Mouse (Mus musculus) cerebellum, postnatal 36 days (tissue): ENCODE results near the gene Vamp9.
A peak's percentile ranks its signal among the peaks of the same experiment; 100 is the strongest.

Experiments
- DNase-seq, 2 experiments: peaks; one replicate each; pipeline ENCODE4 v3.0.0; 2021 to 2022; ENCODE audit warnings: mixed read lengths in 2 of 2

The Vamp9 gene

GRCm38 (mm10) chr5:99941776-99942502 lies 35.9 kb downstream of the Vamp9 start:
- DNase-seq: no peak

DNA sequence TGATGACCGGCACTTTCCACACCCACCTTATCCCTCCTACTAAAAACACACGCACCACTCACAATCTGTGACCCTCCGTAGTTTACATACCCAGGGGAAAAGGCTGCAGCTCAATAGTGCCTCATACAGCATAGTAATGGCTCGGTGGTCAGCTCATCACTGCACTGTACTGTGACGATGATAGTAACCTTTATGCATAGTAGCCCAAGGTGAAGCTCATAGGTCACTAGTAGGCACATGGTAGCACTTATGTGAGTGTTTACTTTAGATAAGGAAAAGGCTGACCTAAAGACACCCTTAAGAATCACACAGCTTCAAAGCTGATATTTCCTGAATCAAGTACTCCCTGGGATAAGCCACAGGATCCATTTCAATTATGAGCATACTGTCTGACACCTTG lies 46.5 kb downstream of the Vamp9 start:
- no peak for DNase-seq

DNA sequence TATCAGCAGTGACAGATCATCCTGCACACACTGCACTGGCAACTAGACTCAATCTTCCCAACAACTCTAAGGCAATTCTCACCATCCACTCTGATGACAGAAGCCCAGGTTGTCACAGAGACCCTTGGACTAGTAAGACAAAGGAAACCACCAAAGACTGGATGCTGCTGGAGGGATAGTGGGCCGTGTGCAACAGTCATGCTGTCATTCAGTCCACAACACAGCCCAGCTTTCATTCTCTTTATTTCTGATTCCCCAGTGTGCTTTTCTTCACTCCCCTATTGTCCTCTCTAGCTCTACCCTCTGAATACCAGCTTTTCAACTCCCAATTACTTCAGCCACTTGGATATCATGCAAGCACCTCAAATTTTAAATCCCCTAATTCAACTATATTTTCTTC lies 47.8 kb downstream of the Vamp9 start:
- no peak for DNase-seq

DNA sequence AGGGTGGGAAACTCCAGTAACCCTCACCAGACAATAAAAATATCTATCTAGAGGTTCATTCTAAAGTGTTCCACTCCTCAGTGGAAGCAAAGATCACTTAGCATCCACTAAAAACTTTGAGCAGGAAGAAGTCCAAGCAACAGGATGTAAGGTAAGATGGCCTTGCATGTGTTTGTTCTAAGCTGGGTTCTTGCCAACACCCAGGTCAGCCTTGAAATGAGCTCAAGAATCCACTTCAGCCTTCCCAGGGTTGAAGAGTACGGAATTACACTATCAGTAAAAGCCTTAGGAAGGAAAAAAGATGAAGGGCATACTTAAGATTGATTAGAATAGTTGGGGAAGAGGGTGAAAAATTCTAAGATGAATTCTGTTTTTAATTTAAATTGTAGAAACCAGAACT lies 52.6 kb downstream of the Vamp9 start:
- no peak for DNase-seq

- no peak for DNase-seq
Observed at GRCm38 (mm10) chr5:99959236-99959936, 53.3 kb downstream of the Vamp9 start.

GRCm38 (mm10) chr5:99959960-99960359 lies 53.9 kb downstream of the Vamp9 start:
- DNase-seq: no peak

DNA sequence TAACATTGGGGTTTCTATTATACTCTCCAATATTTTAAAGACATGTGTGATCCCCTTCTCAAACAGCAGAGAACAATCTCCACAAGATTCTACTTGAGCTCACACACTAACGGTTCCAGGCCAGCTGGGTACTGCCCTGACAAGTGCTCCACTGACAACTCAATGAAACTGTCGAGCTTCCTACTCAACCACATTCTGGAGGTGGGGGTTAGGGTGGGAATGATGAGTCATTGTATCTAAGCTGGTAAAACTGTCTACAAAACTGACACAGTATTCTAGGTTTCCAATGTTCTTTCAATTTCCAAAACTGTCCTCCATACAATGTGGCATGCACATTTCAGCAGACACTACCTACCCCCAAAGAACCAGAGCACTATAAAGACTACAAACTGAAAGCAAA lies 67.9 kb downstream of the Vamp9 start:
- DNase-seq: no peak

GRCm38 (mm10) chr5:99975061-99975460 lies 69.0 kb downstream of the Vamp9 start:
- DNase-seq: no peak

- DNase-seq: no peak
Observed at GRCm38 (mm10) chr5:99975776-99976175, 69.7 kb downstream of the Vamp9 start.

- no peak for DNase-seq
Observed at GRCm38 (mm10) chr5:99976334-99976955, 70.4 kb downstream of the Vamp9 start.

- peak; percentile 60 to 68 for DNase-seq
Observed at GRCm38 (mm10) chr5:99977516-99978301, 71.7 kb downstream of the Vamp9 start.

GRCm38 (mm10) chr5:99978699-99979442 lies 72.8 kb downstream of the Vamp9 start, which contains the start of the genes Hnrnpd and 4930524J08Rik:
Gene Hnrnpd (minus strand): TSS chr5:99978938.
Gene 4930524J08Rik (plus strand): TSS chr5:99979061.
- peak; percentile 88 to 94 for DNase-seq

DNA sequence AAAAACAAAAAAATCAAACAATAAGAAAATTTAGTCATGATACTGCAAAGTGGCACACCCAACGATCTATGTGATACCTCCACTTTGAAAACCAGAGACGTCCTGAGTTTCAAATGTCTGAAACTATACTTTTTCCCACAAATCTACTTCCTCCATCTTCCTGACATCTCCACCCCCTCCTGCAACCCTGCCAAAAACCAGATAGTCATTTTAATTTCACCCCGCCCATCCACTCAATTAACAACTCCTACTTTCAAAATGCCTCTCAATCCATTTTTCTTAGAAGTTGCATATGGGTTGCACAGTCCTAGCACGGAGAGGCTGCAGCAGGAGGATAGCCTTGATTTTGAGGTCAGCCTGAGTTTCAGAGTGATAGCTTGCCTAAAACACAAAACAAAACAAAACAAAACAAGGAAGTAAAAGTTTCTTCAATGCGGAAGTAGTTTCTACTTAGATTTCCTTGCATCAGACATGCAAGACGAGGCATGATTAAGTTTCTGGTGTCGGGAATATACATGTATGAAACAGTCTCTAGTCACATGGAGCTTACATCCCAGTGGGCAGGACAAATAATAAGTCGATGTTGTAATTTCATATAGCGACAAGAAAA lies 77.5 kb downstream of the Vamp9 start:
- no peak for DNase-seq

GRCm38 (mm10) chr5:99994166-99994565 lies 88.1 kb downstream of the Vamp9 start:
- DNase-seq: no peak

- DNase-seq: no peak
Observed at GRCm38 (mm10) chr5:99994680-99995079, 88.6 kb downstream of the Vamp9 start.

DNA sequence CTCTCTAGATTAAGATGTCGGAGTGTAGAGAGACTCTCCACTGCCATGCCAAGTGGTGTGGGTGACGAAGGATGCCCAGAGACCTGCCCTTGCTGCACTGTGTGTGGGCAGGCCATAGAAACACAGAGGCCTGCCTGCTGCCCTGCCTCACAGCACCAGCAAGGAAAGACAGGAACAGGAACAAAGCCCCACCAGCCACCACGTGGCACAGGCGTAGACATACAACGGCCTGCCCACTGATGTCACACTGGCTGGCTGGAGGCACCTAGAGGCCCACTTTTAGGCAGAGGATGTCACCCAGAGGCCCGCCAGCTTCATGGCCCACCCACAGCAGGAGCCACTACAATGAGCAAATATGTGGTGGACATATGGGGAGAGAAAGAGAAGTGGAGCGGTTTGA lies 94.0 kb downstream of the Vamp9 start:
- DNase-seq: no peak

DNA sequence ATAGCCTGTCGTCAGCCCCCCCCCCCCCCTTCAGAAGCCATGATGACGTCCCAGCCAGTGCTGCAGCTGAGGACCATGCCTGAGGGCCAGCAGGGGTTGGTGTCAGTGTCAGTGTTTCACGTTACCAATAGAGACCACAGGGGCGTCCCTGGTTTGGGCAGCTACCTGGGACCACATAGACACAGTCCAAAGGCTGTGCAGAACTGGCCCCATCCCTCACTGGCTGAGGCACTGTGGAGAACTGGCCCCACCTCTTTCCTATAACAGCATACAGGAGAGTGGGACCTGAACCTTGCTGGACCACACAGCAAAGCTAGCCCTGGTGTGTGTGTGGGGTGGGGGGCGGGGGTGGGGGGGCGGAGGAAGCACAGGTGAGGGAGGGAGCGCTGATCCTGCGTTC lies 94.4 kb downstream of the Vamp9 start:
- DNase-seq: no peak
